Mouse (Mus musculus) kidney, embryonic 15.5 days (tissue): Measurements from ENCODE around the gene Prpf8. TPM values are rescaled to one million over a fixed set of nuclear protein-coding genes. Genes with fewer than 3 reads are reported as not detected.

Experiments used
- ATAC-seq: fragments of 200-750 bp; cut with Nextera tagmentation; replicated peaks from 2 replicates; pipeline ENCODE4 v1.8.0; 2017; ENCODE audit warnings: moderate TSS enrichment; ENCODE audit not compliant: low FRiP score
- H3K27ac ChIP-seq: fragments of 300-500 bp; sonication (generic); 2 replicates; pipeline ENCODE4 v1.5.1; 2015; ENCODE audit warnings: mild to moderate bottlenecking, inconsistent platforms
- H3K27me3 ChIP-seq: fragments of 300-500 bp; sonication (generic); 2 replicates; pipeline ENCODE4 v1.6.1; 2015; ENCODE audit warnings: inconsistent platforms
- H3K36me3 ChIP-seq: fragments of 300-500 bp; sonication (generic); 2 replicates; pipeline ENCODE4 v1.6.1; 2015; ENCODE audit warnings: inconsistent platforms
- H3K4me1 ChIP-seq: fragments of 300-500 bp; sonication (generic); 2 replicates; pipeline ENCODE4 v1.6.1; 2015; ENCODE audit warnings: inconsistent platforms
- H3K4me2 ChIP-seq: fragments of 300-500 bp; sonication (generic); 2 replicates; pipeline ENCODE4 v1.6.1; 2015; ENCODE audit warnings: moderate library complexity, mild to moderate bottlenecking, inconsistent platforms
- H3K4me3 ChIP-seq: fragments of 300-500 bp; sonication (generic); replicated peaks from 2 replicates; pipeline ENCODE4 v1.5.1; 2015; ENCODE audit warnings: mild to moderate bottlenecking, inconsistent platforms
- H3K9ac ChIP-seq: fragments of 300-500 bp; sonication (generic); 2 replicates; pipeline ENCODE4 v1.6.1; 2015; ENCODE audit warnings: mild to moderate bottlenecking, inconsistent platforms
- H3K9me3 ChIP-seq: fragments of 300-500 bp; sonication (generic); replicated peaks from 2 replicates; pipeline ENCODE4 v1.6.1; 2016; ENCODE audit warnings: inconsistent platforms
- whole genome bisulfite sequencing: fragments of 180-500 bp; shearing (Covaris S2); methylation state at CpG from one replicate; pipeline ENCODE4 v1.1.7; 2015; ENCODE audit warnings: mixed read lengths; 5-methylcytosine and 5-hydroxymethylcytosine counted together
- polyA plus RNA-seq: library from polyadenylated mRNA; unstranded; fragments of >200 nt; fragmentation: Nextera tagmentation; extraction: Ambion mirVana; gene quantifications from 2 replicates; pipeline ENCODE4 v1.2.1, GENCODE M21; 2015

The Prpf8 gene
- polyA plus RNA-seq, 1 experiment from 2014 or later, result 61.7 TPM

GRCm38 (mm10) chr11:75538184-75538969, 51.8 kb downstream of the Prpf8 start:
- peak overlapping the region; percentile 56 for H3K27ac ChIP-seq
- peaks cover 48% of the 10 kb centered on the region for H3K4me1 ChIP-seq
- no peak overlapping the region for H3K9ac ChIP-seq
- no peaks in the 10 kb centered on the region for H3K27me3 ChIP-seq
- no peaks in the 10 kb centered on the region for H3K9me3 ChIP-seq
- no peak overlapping the region for H3K4me2 ChIP-seq
- WGBS, result 54% methylated on average over 9 of the region's 9 CpGs
- H3K36me3 ChIP-seq, result no peaks in the 10 kb centered on the region
- ATAC-seq, result no peak
- H3K4me3 ChIP-seq, result no peak overlapping the region

- Histone ChIP-seq H3K4me3 (no peak overlapping the region), H3K36me3 (no peaks in the 10 kb centered on the region), H3K27me3 (no peaks in the 10 kb centered on the region), H3K27ac (peak overlapping the region; percentile 56; the same call in 1 of the 2 replicates), H3K9ac (no peak overlapping the region), H3K9me3 (no peaks in the 10 kb centered on the region), H3K4me2 (no peak overlapping the region), H3K4me1 (peaks cover 48% of the 10 kb centered on the region)
- WGBS, result 81% methylated on average over 13 of the region's 13 CpGs
- no peak for ATAC-seq
Measured at GRCm38 (mm10) chr11:75538970-75539299, 52.3 kb downstream of the Prpf8 start.

GRCm38 (mm10) chr11:75540209-75540608, 53.6 kb downstream of the Prpf8 start:
- WGBS, result 82% methylated on average over 8 of the region's 8 CpGs
- no peaks in the 10 kb centered on the region for H3K36me3 ChIP-seq
- H3K4me2 ChIP-seq, result no peak overlapping the region
- ATAC-seq, result no peak
- peaks cover 38% of the 10 kb centered on the region for H3K4me1 ChIP-seq
- H3K27ac ChIP-seq, result no peak overlapping the region
- no peak overlapping the region for H3K4me3 ChIP-seq
- H3K9me3 ChIP-seq, result no peaks in the 10 kb centered on the region
- no peaks in the 10 kb centered on the region for H3K27me3 ChIP-seq
- no peak overlapping the region for H3K9ac ChIP-seq

GRCm38 (mm10) chr11:75540710-75541581, 54.3 kb downstream of the Prpf8 start:
- 69% methylated on average over 19 of the region's 19 CpGs for WGBS
- Histone ChIP-seq H3K9me3 (no peaks in the 10 kb centered on the region), H3K27ac (peak overlapping the region; percentile 41), H3K36me3 (no peaks in the 10 kb centered on the region), H3K4me2 (no peak overlapping the region), H3K4me3 (no peak overlapping the region), H3K4me1 (peaks cover 31% of the 10 kb centered on the region), H3K27me3 (no peaks in the 10 kb centered on the region), H3K9ac (no peak overlapping the region)
- ATAC-seq, result no peak

GRCm38 (mm10) chr11:75544713-75545112, 58.1 kb downstream of the Prpf8 start:
- peaks cover 19% of the 10 kb centered on the region for H3K4me1 ChIP-seq
- 84% methylated on average over 9 of the region's 9 CpGs for WGBS
- ATAC-seq, result no peak
- no peak overlapping the region for H3K27ac ChIP-seq
- H3K4me2 ChIP-seq, result no peak overlapping the region
- H3K27me3 ChIP-seq, result no peaks in the 10 kb centered on the region
- H3K9me3 ChIP-seq, result no peaks in the 10 kb centered on the region
- no peak overlapping the region for H3K9ac ChIP-seq
- H3K36me3 ChIP-seq, result no peaks in the 10 kb centered on the region
- H3K4me3 ChIP-seq, result no peak overlapping the region

- Histone ChIP-seq H3K27ac (no peak overlapping the region), H3K4me2 (no peak overlapping the region), H3K27me3 (no peaks in the 10 kb centered on the region), H3K9ac (no peak overlapping the region), H3K9me3 (no peaks in the 10 kb centered on the region), H3K4me3 (no peak overlapping the region), H3K4me1 (peaks cover 22% of the 10 kb centered on the region), H3K36me3 (no peaks in the 10 kb centered on the region)
- no peak for ATAC-seq
- 82% methylated on average over 4 of the region's 4 CpGs for WGBS
Measured at GRCm38 (mm10) chr11:75546057-75546456, 59.4 kb downstream of the Prpf8 start.

GRCm38 (mm10) chr11:75549658-75550111, 63.1 kb downstream of the Prpf8 start:
- H3K4me3 ChIP-seq, result no peak overlapping the region
- no peaks in the 10 kb centered on the region for H3K9me3 ChIP-seq
- H3K36me3 ChIP-seq, result no peaks in the 10 kb centered on the region
- H3K27ac ChIP-seq, result peak overlapping the region; percentile 48; the same call in 1 of the 2 replicates
- no peak overlapping the region for H3K9ac ChIP-seq
- 28% methylated on average over 5 of the region's 5 CpGs for WGBS
- H3K4me2 ChIP-seq, result no peak overlapping the region
- no peak for ATAC-seq
- no peaks in the 10 kb centered on the region for H3K27me3 ChIP-seq
- peaks cover 39% of the 10 kb centered on the region for H3K4me1 ChIP-seq

- Histone ChIP-seq H3K36me3 (no peaks in the 10 kb centered on the region), H3K27me3 (no peaks in the 10 kb centered on the region), H3K9ac (no peak overlapping the region), H3K27ac (peak overlapping the region; percentile 48; the same call in 1 of the 2 replicates), H3K4me3 (no peak overlapping the region), H3K4me2 (no peak overlapping the region), H3K9me3 (no peaks in the 10 kb centered on the region), H3K4me1 (peaks cover 39% of the 10 kb centered on the region)
- no peak for ATAC-seq
- WGBS, result 67% methylated on average over 12 of the region's 12 CpGs
Measured at GRCm38 (mm10) chr11:75550200-75550946, 63.8 kb downstream of the Prpf8 start.

GRCm38 (mm10) chr11:75551321-75551720, 64.7 kb downstream of the Prpf8 start:
- Histone ChIP-seq H3K9me3 (no peaks in the 10 kb centered on the region), H3K36me3 (no peaks in the 10 kb centered on the region), H3K4me1 (peaks cover 39% of the 10 kb centered on the region), H3K4me2 (no peak overlapping the region), H3K4me3 (no peak overlapping the region), H3K27me3 (no peaks in the 10 kb centered on the region), H3K27ac (peak overlapping the region; percentile 49; the same call in 1 of the 2 replicates), H3K9ac (no peak overlapping the region)
- peak; percentile 56; the same call in 1 of the 2 replicates for ATAC-seq
- WGBS, result 69% methylated on average over 5 of the region's 5 CpGs

- Histone ChIP-seq H3K4me1 (peaks cover 39% of the 10 kb centered on the region), H3K4me3 (no peak overlapping the region), H3K4me2 (no peak overlapping the region), H3K9me3 (no peaks in the 10 kb centered on the region), H3K27me3 (no peaks in the 10 kb centered on the region), H3K36me3 (no peaks in the 10 kb centered on the region), H3K27ac (peak overlapping the region; percentile 49), H3K9ac (peak overlapping the region; percentile 6; the same call in 1 of the 2 replicates)
- no peak for ATAC-seq
- 59% methylated on average over 9 of the region's 9 CpGs for WGBS
Measured at GRCm38 (mm10) chr11:75551961-75552441, 65.4 kb downstream of the Prpf8 start.

GRCm38 (mm10) chr11:75552906-75553482, 66.4 kb downstream of the Prpf8 start:
- H3K9me3 ChIP-seq, result no peaks in the 10 kb centered on the region
- no peak overlapping the region for H3K9ac ChIP-seq
- no peaks in the 10 kb centered on the region for H3K27me3 ChIP-seq
- no peak for ATAC-seq
- peaks cover 39% of the 10 kb centered on the region for H3K4me1 ChIP-seq
- 40% methylated on average over 7 of the region's 7 CpGs for WGBS
- H3K4me2 ChIP-seq, result no peak overlapping the region
- peak overlapping the region; percentile 49 for H3K27ac ChIP-seq
- no peaks in the 10 kb centered on the region for H3K36me3 ChIP-seq
- H3K4me3 ChIP-seq, result no peak overlapping the region
